Mouse (Mus musculus) activated CD4-positive, CD25-positive, alpha-beta regulatory T cell, adult 4 months (primary cell): ENCODE results near the gene Olfr50. TPM values are rescaled to one million over a fixed set of nuclear protein-coding genes. Genes with fewer than 3 reads are reported as not detected.

Source experiments
- ATAC-seq: one replicate; pipeline ENCODE4 v1.8.0; 2017
- polyA plus RNA-seq, 2 experiments: library from polyadenylated mRNA; unstranded; fragments of 100-300 nt; shearing (Covaris generic); gene quantifications; one replicate each; pipeline ENCODE4 v1.2.1; 2017

Gene Olfr50
- not detected for polyA plus RNA-seq

DNA sequence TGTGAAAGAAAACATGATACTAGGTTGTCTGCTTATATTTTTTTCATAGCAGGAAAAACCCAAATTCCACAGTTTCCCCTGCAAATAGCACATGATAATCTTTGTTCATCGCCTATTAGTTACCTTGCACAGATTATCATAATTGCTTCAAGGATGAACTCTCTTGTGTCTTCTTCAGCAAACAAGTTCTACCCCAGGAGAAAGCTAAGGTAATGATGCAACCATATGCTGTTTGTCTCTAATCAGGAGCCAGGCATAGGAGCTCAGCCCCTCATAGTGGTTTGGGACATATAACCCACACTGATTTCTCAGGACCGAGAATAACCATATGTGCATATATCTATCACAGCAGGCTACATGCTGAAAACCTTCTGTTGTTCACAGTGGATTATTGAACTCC, at the start of gene Olfr50:
Gene Olfr50 (plus strand): TSS at position 301 of the 400 bp plus-strand sequence.
- ATAC-seq: no peak

DNA sequence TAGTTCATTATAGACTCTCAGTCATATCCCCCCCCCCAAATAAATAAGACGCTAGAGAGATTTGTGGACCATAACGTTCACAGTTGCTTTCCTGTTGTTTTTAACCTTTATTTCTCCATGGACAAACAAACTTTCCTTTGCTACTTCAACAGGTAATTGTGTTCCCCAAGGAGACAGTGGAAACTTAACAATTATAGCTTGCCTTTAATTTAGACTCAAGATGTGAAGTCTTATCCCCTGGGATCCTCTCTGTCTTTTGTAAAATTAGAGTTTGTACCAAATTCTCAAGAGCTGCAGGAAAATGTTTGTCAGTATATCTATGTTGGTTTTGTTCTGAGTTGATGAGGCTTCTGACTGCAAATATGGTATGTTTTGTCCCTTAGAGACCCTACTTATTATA, 6.4 kb upstream of the Olfr50 start, which contains the start of gene Olfr348:
Gene Olfr348 (plus strand): TSS at position 301 of the 400 bp plus-strand sequence.
- ATAC-seq: no peak

DNA sequence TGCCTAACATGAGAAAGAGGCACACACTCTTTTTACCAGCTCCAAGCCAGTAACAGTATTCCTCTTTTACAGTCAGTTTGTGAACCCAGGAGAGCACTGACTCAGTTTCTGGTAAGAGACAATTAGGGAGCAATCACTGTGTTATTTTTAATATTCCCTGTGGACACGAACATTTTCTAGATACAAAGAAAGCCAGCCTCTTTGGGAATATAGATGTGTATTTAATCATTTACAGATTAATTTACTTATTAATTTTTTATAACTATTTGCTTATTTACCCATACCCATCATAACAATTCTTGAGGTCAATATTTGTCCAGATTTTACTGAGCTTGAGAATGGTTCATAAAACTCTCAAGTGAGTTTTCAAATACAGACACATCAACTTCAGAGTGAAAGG, 26.6 kb downstream of the Olfr50 start, which contains the start of gene Olfr3:
Gene Olfr3 (minus strand): TSS at position 101 of the 400 bp plus-strand sequence.
- ATAC-seq: no peak

DNA sequence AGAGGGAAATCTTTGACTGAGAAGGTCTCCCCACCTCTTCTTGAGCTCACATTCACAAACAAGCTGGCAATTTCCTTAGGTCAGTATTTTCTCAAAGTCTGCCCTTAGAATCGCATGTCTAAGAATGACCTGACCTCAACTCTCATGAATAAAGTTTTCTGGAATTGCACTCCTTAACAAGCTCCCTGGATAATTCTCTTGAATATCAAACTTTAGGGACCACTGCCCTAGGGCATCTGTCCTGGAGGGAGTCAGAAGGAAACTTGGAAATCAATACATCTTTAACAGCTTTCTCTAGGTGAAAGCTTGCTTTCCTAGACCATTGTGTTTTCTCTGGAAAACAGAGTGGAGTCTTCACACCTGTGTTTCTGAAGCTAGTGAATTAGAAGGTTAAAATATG, 55.7 kb downstream of the Olfr50 start, which contains the start of gene Olfr350:
Gene Olfr350 (plus strand): TSS at position 301 of the 400 bp plus-strand sequence.
- ATAC-seq: no peak

Other genes with a start within 250 kb of the Olfr50 start
- not detected for gene Olfr344, start 223.9 kb upstream of the Olfr50 start, polyA plus RNA-seq
- gene Olfr345, start 150.5 kb upstream of the Olfr50 start, polyA plus RNA-seq: not detected
- under 1 TPM in 1 of 2 experiments, not detected in 1; 0.29 TPM for gene Olfr346, start 104.8 kb upstream of the Olfr50 start, polyA plus RNA-seq
- gene Olfr347, start 58.6 kb upstream of the Olfr50 start, polyA plus RNA-seq: not detected
- not detected for gene Olfr348, start 6.3 kb upstream of the Olfr50 start, polyA plus RNA-seq
- gene Olfr3, start 26.5 kb downstream of the Olfr50 start, polyA plus RNA-seq: not detected
- gene Olfr350, start 55.8 kb downstream of the Olfr50 start, polyA plus RNA-seq: not detected
- not detected for gene Olfr351, start 72.1 kb downstream of the Olfr50 start, polyA plus RNA-seq
- gene Olfr352, start 77.9 kb downstream of the Olfr50 start, polyA plus RNA-seq: not detected
- gene Olfr353, start 102.4 kb downstream of the Olfr50 start, polyA plus RNA-seq: not detected
- gene Olfr354, start 115.1 kb downstream of the Olfr50 start, polyA plus RNA-seq: not detected
- under 1 TPM in 1 of 2 experiments, not detected in 1; 0.15 TPM for gene Olfr355, start 138.4 kb downstream of the Olfr50 start, polyA plus RNA-seq
- not detected for gene Olfr356, start 146.6 kb downstream of the Olfr50 start, polyA plus RNA-seq
- not detected for gene Olfr357, start 203.3 kb downstream of the Olfr50 start, polyA plus RNA-seq
- gene Olfr358, start 218.8 kb downstream of the Olfr50 start, polyA plus RNA-seq: not detected